Mouse (Mus musculus) embryonic facial prominence, embryonic 12.5 days (tissue): Measurements from ENCODE around the gene Lhx5. TPM values are rescaled to one million over a fixed set of nuclear protein-coding genes. Genes with fewer than 3 reads are reported as not detected.

Source experiments
- ATAC-seq: fragments of 200-750 bp; cut with Nextera tagmentation; 2 replicates; pipeline ENCODE4 v1.8.0; 2017; ENCODE audit not compliant: insufficient number of reproducible peaks, insufficient read depth, low FRiP score, low TSS enrichment
- H3K27ac ChIP-seq: fragments of 300-500 bp; sonication (generic); 2 replicates; pipeline ENCODE4 v1.5.1; 2016; ENCODE audit warnings: mild to moderate bottlenecking
- H3K27me3 ChIP-seq: fragments of 300-500 bp; sonication (generic); 2 replicates; pipeline ENCODE4 v1.6.1; 2016; ENCODE audit warnings: mild to moderate bottlenecking, moderate library complexity
- H3K36me3 ChIP-seq: fragments of 300-500 bp; sonication (generic); 2 replicates; pipeline ENCODE4 v1.6.1; 2016; ENCODE audit warnings: mild to moderate bottlenecking
- H3K4me1 ChIP-seq: fragments of 300-500 bp; sonication (generic); 2 replicates; pipeline ENCODE4 v1.6.1; 2016
- H3K4me2 ChIP-seq: fragments of 300-500 bp; sonication (generic); replicated peaks from 2 replicates; pipeline ENCODE4 v1.6.1; 2016; ENCODE audit warnings: mild to moderate bottlenecking, moderate library complexity
- H3K4me3 ChIP-seq: fragments of 300-500 bp; sonication (generic); 2 replicates; pipeline ENCODE4 v1.5.1; 2016; ENCODE audit warnings: mild to moderate bottlenecking
- H3K9ac ChIP-seq: fragments of 300-500 bp; sonication (generic); 2 replicates; pipeline ENCODE4 v1.6.1; 2016; ENCODE audit warnings: mild to moderate bottlenecking, moderate library complexity
- H3K9me3 ChIP-seq: fragments of 300-500 bp; sonication (generic); 2 replicates; pipeline ENCODE4 v1.6.1; 2016; ENCODE audit warnings: mild to moderate bottlenecking, moderate library complexity
- WGBS: fragments of 180-500 bp; shearing (Covaris S2); methylation state at CpG from one replicate; pipeline ENCODE4 v1.1.7; 2016; 5-methylcytosine and 5-hydroxymethylcytosine counted together
- polyA plus RNA-seq: library from polyadenylated mRNA; unstranded; fragments of >200 nt; fragmentation: Nextera tagmentation; extraction: Ambion mirVana; gene quantifications from 2 replicates; pipeline ENCODE4 v1.2.1, GENCODE M21; 2016

The Lhx5 gene
- polyA plus RNA-seq, result 0.96 and 1.9 TPM in 2 replicates

- under 1% methylated on average over 69 of the region's 69 CpGs for WGBS
- Histone ChIP-seq H3K9me3 (no peaks in the 10 kb centered on the region), H3K27ac (no peak within 1 kb of the TSS), H3K9ac (no peak within 1 kb of the TSS), H3K4me2 (0 out of 2 replicates have a peak within 1 kb of the TSS, but pooled peaks have one; percentile 4), H3K36me3 (no peaks in the 10 kb centered on the region), H3K4me1 (peaks cover 12% of the 10 kb centered on the region; the same call in 1 of the 2 replicates), H3K27me3 (peaks cover 98% of the 10 kb centered on the region), H3K4me3 (peak within 1 kb of the TSS; percentile 13; the same call in 1 of the 2 replicates)
- no peak for ATAC-seq
Measured at GRCm38 (mm10) chr5:120431649-120432485, at the start of gene Lhx5. Lhx5 (plus strand) TSS chr5:120431699.

DNA sequence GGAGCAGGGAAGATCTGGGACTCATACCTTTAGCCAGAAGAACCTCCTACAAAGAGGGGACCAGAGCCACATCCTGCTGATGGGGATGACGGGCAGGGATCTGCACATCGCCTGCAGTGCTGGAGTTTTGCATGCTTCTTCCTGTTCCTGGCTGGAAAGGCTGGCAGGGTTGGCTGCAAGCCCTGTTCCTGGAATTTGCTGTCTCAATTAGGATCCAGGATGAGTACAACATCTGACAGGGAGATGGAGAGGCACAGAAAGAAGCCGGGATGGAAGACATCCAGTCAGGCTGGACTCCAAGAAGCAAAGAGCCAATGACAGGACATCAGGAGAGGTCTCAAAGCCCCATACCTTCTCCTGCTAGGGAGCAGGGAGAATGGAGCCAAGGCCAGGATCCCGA, 45.1 kb upstream of the Lhx5 start:
- H3K4me2 ChIP-seq, result no peak overlapping the region
- no peak overlapping the region for H3K4me3 ChIP-seq
- H3K4me1 ChIP-seq, result no peaks in the 10 kb centered on the region
- H3K9ac ChIP-seq, result no peak overlapping the region
- ATAC-seq, result no peak
- peaks cover 12% of the 10 kb centered on the region; the same call in 1 of the 2 replicates for H3K27me3 ChIP-seq
- WGBS, result 77% methylated on average over 4 of the region's 4 CpGs
- no peak overlapping the region for H3K27ac ChIP-seq
- no peaks in the 10 kb centered on the region for H3K36me3 ChIP-seq
- H3K9me3 ChIP-seq, result no peaks in the 10 kb centered on the region

DNA sequence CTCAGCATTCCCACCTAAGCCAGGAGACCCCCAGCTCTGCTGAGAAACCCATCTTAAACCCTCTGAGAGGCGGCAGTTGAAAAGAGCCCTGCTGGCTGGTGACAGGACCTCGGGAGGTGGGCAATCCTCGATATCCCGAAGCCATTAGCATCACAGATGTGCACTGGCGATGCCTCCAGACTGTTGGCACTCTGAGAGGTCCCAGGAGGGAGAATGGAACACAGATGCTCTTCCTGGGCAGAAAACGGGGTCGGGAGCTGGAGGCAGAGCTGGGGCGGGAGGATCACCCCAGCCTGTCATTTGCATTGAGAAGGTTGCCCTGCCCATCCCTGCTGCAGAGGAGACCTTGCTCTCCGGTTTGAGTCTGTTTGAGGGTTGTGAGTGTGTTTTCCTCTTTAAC, 42.7 kb upstream of the Lhx5 start:
- ATAC-seq, result no peak
- H3K36me3 ChIP-seq, result no peaks in the 10 kb centered on the region
- no peak overlapping the region for H3K9ac ChIP-seq
- no peak overlapping the region for H3K4me3 ChIP-seq
- H3K27me3 ChIP-seq, result peaks cover 13% of the 10 kb centered on the region
- no peaks in the 10 kb centered on the region for H3K4me1 ChIP-seq
- H3K4me2 ChIP-seq, result no peak overlapping the region
- no peaks in the 10 kb centered on the region for H3K9me3 ChIP-seq
- H3K27ac ChIP-seq, result no peak overlapping the region
- 43% methylated on average over 9 of the region's 9 CpGs for WGBS

DNA sequence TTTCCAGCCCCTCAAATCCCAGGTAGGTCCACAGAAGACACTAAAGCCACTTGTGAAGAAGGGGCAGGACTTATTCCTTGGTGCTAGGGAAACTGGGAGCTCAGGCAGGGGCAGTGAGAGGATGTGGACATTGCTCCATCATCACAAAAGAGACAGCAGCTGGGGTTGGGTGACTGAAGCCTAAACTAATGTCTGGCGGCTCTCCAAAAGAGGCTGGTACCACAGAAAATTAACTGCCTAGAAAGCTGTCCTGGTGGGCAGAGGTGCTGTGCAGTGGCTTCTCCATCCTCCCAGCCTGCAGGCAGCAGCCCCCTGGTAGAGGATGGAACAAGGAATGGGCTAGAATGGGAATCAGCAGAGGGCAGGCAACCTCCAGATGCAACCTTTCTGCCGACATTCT, 41.5 kb upstream of the Lhx5 start:
- WGBS, result 89% methylated on average over 2 of the region's 2 CpGs
- no peak for ATAC-seq
- Histone ChIP-seq H3K9me3 (no peaks in the 10 kb centered on the region), H3K4me1 (0 out of 2 replicates have a peak, but pooled peaks cover 5% of the 10 kb centered on the region), H3K4me2 (no peak overlapping the region), H3K9ac (no peak overlapping the region), H3K4me3 (no peak overlapping the region), H3K27me3 (peaks cover 23% of the 10 kb centered on the region), H3K27ac (no peak overlapping the region), H3K36me3 (no peaks in the 10 kb centered on the region)

GRCm38 (mm10) chr5:120393871-120394667, 37.4 kb upstream of the Lhx5 start:
- H3K4me1 ChIP-seq, result 0 out of 2 replicates have a peak, but pooled peaks cover 8% of the 10 kb centered on the region
- 15% methylated on average over 25 of the region's 25 CpGs for WGBS
- H3K36me3 ChIP-seq, result no peaks in the 10 kb centered on the region
- no peak for ATAC-seq
- no peak overlapping the region for H3K4me2 ChIP-seq
- no peak overlapping the region for H3K4me3 ChIP-seq
- no peak overlapping the region for H3K9ac ChIP-seq
- no peaks in the 10 kb centered on the region for H3K9me3 ChIP-seq
- H3K27ac ChIP-seq, result no peak overlapping the region
- peaks cover 42% of the 10 kb centered on the region for H3K27me3 ChIP-seq

DNA sequence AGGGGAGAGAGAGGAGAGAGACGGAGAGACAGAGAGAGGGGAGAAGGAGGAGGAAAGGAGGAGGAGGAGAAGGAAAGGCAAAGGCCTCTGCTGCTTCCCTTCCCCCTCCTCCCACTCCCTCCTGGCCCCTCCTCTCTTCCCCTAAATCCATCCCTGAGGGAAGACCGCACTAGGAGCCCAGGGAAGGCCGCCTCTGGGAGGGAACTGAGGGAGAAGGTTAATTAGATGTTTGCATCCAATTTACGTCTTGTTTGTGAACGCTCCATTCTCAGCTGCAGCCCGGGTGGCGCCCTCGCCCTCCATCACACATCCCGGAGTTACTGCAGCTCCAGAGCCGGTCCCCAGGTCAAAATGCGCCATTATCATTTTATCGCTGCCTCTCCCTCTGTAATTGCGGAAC, 33.5 kb upstream of the Lhx5 start:
- 0 out of 2 replicates have a peak, but pooled peaks cover 8% of the 10 kb centered on the region for H3K4me1 ChIP-seq
- H3K36me3 ChIP-seq, result no peaks in the 10 kb centered on the region
- no peaks in the 10 kb centered on the region for H3K9me3 ChIP-seq
- ATAC-seq, result no peak
- H3K4me2 ChIP-seq, result 0 out of 2 replicates have a peak overlapping the region, but pooled peaks have one; percentile 17
- no peak overlapping the region for H3K4me3 ChIP-seq
- 2% methylated on average over 13 of the region's 13 CpGs for WGBS
- H3K27ac ChIP-seq, result no peak overlapping the region
- peaks cover 55% of the 10 kb centered on the region for H3K27me3 ChIP-seq
- no peak overlapping the region for H3K9ac ChIP-seq

DNA sequence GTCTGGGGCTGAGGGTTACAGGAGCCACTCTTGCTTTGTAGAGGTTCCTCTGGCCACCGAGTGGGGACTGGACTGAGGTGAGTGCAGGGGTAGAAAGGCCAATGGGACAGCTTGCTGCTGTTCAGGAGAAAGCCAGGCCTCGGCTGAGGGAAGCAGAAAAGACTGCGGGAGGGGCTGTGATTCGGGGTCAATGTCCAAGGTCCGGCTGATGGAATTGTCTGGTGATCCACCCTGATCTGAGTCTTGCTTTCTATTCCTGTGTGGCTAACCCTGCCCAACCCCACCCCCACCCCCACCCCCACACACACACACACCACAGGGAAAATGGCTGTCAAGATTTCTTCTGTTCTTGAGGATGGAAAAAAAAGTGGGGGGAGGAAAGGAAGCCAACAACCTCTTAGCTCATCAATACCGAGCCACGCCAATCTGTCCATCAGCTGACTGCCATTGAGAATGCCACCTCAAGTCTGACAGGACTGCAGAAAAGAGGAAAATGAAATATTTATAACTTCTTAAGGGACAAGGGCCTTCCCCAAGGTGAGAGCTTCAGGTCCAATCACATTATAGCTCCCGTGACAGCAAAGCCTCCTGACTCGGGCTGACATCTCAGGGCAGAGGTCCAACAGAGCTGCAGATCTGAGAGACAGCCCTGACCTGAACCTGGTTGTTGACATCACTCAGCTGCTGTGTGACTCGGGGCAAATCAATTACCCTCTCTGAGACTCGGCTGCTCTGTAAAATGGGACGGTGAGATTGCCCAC, 26.5 kb upstream of the Lhx5 start:
- WGBS, result 70% methylated on average over 12 of the region's 12 CpGs
- Histone ChIP-seq H3K4me2 (no peak overlapping the region), H3K9ac (no peak overlapping the region), H3K36me3 (no peaks in the 10 kb centered on the region), H3K27me3 (peaks cover 37% of the 10 kb centered on the region), H3K9me3 (no peaks in the 10 kb centered on the region), H3K4me3 (no peak overlapping the region), H3K27ac (no peak overlapping the region), H3K4me1 (peaks cover 4% of the 10 kb centered on the region; the same call in 1 of the 2 replicates)
- ATAC-seq, result no peak

DNA sequence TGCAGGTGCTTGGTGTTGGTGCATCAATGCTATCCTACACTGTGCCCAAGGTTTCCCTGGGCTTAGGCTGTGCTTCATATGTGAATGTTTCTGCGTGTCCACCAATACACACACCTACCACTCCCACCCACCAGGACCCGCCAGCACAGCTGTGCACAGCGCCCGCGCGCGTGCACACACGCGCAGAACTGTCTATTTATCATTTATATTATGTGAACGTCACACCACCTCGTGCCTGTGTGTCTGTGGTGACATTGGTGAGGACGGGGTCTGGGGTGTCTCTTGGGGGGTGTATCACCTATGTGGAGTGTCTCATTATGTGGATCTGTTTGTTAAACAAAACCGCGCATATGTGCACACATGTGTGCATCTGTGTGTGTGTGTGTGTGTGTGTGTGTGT, 22.6 kb upstream of the Lhx5 start:
- Histone ChIP-seq H3K36me3 (no peaks in the 10 kb centered on the region), H3K4me2 (no peak overlapping the region; the same call in 1 of the 2 replicates), H3K27me3 (peaks cover 56% of the 10 kb centered on the region), H3K4me3 (no peak overlapping the region), H3K9me3 (0 out of 2 replicates have a peak, but pooled peaks cover 4% of the 10 kb centered on the region), H3K4me1 (peaks cover 6% of the 10 kb centered on the region; the same call in 1 of the 2 replicates), H3K27ac (no peak overlapping the region), H3K9ac (no peak overlapping the region)
- 69% methylated on average over 14 of the region's 14 CpGs for WGBS
- ATAC-seq, result no peak

DNA sequence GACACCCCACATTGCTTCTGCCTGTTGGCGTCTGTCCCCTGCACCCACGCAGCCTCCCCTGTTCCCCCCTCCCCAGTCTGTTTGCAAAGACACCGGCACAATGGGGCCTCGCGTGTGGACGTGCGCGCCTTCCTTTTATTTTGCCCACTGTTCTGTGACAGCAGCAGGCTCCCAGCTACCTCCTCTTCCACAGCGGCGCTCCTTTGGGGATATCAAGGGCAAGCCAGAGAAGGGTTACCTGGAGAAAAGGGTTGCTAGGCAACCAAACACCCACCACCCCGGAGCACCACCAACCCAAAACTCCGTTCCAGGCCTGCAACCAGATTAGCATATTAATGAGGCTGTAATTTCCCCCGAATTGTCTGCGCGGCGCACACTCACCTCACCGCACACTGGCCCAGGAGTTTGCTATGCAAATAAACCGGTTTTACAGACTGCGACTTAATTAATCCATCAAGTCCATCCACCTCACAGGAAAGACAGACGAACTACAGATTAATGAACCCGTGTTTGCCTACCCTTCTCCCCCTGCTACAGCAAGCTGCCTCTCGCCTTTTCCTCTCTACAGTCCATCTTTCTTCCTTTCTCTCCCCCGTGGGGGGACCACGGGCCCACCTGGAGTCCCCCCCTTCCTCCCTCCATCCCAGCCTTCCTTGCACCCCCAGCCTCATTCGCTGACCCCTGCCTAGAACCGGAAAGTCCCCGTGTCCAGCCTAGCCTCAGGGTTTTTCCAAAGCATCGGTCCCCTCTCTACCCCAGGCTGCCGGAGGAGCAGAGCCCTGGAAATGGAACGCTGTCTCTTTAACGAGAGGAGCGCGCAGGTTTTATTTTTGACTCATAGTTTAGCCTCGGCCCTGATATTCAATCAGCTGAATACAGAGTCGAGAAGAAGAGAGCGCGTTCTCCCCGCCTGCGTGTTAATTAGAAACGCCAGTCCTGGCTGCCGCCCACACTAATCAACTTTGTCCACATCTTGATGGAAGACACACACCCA, 21.8 kb upstream of the Lhx5 start:
- Histone ChIP-seq H3K4me2 (peak overlapping the region; percentile 40), H3K4me3 (no peak overlapping the region; the same call in 1 of the 2 replicates), H3K9me3 (0 out of 2 replicates have a peak, but pooled peaks cover 4% of the 10 kb centered on the region), H3K27me3 (peaks cover 61% of the 10 kb centered on the region), H3K27ac (no peak overlapping the region), H3K36me3 (no peaks in the 10 kb centered on the region), H3K9ac (peak overlapping the region; percentile 30; the same call in 1 of the 2 replicates), H3K4me1 (peaks cover 6% of the 10 kb centered on the region; the same call in 1 of the 2 replicates)
- 2% methylated on average over 41 of the region's 41 CpGs for WGBS
- ATAC-seq, result no peak

GRCm38 (mm10) chr5:120413436-120413835, 18.1 kb upstream of the Lhx5 start:
- Histone ChIP-seq H3K9ac (no peak overlapping the region), H3K9me3 (0 out of 2 replicates have a peak, but pooled peaks cover 4% of the 10 kb centered on the region), H3K4me3 (no peak overlapping the region), H3K36me3 (no peaks in the 10 kb centered on the region), H3K4me1 (peaks cover 6% of the 10 kb centered on the region; the same call in 1 of the 2 replicates), H3K4me2 (no peak overlapping the region), H3K27me3 (peaks cover 69% of the 10 kb centered on the region), H3K27ac (no peak overlapping the region)
- ATAC-seq, result no peak
- 82% methylated on average over 6 of the region's 6 CpGs for WGBS
